Mouse (Mus musculus): Measurements from ENCODE around the gene Frem2. TPM values are rescaled to one million over a fixed set of nuclear protein-coding genes. Genes with fewer than 3 reads are reported as not detected.

Gene Frem2
- total RNA-seq, 2 experiments from 2014 or later: not detected

GRCm38 (mm10) chr3:53623222-53623621 lies 33.9 kb downstream of the Frem2 start:
- no peak for ATAC-seq (replicated peaks; ENCODE audit: low FRiP score, poor library complexity, severe bottlenecking)

GRCm38 (mm10) chr3:53620978-53621377 lies 36.2 kb downstream of the Frem2 start:
- no peak for ATAC-seq (replicated peaks; ENCODE audit: low FRiP score, poor library complexity, severe bottlenecking)

GRCm38 (mm10) chr3:53620355-53620754 lies 36.8 kb downstream of the Frem2 start:
- ATAC-seq (replicated peaks; ENCODE audit: low FRiP score, poor library complexity, severe bottlenecking): no peak

DNA sequence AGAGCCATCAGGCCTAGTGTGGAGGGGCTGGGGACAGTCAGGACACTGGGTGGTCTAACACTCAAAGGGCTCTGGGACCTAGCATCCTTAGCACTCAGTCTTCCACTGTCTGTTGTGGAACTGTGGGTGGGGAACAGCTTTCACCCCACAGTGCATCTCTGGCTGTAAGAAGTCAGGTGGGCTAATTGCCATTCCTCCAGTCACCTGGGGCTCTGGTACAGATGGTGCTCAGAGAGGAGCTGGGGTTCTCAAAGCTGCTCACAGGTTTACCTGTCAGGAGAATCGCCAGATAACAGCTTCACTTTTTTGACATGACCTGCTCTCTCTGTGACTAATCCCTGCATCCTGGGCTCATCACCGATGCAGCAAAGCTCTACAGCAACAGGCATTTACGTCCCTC lies 46.0 kb downstream of the Frem2 start:
- no peak for ATAC-seq (replicated peaks; ENCODE audit: low FRiP score, poor library complexity, severe bottlenecking)

- ATAC-seq (replicated peaks; ENCODE audit: low FRiP score, poor library complexity, severe bottlenecking): no peak
Observed at GRCm38 (mm10) chr3:53609851-53610250, 47.3 kb downstream of the Frem2 start.

DNA sequence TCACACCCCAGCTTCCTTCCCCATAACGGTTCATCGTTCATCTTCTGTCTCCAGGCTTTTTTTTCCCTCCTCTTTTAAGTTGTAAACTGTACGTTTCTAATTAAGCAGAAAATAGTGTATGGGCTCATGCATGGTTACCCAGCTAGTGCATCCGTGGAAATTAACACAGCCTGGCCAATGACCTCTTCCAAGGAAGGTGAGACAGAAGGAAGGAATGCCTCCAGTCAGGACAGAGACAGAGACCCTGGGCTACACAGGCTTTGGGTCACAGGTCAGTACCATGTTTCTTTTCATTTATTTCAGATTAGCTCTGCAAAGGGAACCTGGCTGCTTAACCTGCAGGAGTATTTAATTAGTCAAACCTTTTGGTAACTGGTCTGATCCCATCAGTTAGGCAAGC lies 57.0 kb downstream of the Frem2 start:
- no peak for ATAC-seq (replicated peaks; ENCODE audit: low FRiP score, poor library complexity, severe bottlenecking)

- ATAC-seq (replicated peaks; ENCODE audit: low FRiP score, poor library complexity, severe bottlenecking): no peak
Observed at GRCm38 (mm10) chr3:53599315-53599714, 57.8 kb downstream of the Frem2 start.

GRCm38 (mm10) chr3:53598153-53598800 lies 58.9 kb downstream of the Frem2 start:
- ATAC-seq (replicated peaks; ENCODE audit: low FRiP score, poor library complexity, severe bottlenecking): no peak

GRCm38 (mm10) chr3:53594471-53594870 lies 62.7 kb downstream of the Frem2 start:
- ATAC-seq (replicated peaks; ENCODE audit: low FRiP score, poor library complexity, severe bottlenecking): no peak

DNA sequence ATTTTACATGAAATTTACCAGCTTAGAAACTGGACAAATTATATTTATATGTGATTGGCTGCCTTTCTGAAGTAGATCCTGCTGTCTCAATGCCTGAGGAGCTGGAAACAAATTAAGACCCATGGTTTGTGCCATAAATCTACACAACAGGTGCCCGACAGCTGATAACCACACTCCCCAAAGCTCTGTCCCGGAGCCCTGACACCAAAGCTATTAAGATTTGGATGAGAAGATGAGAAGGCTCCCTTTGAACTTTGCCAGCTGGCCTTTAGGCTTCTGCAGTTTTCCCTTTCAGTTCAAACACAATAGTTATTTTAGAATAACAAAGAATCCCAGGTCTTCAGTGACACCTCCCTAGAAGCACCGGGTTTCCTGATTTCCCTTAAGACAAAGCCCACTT lies 63.4 kb downstream of the Frem2 start:
- no peak for ATAC-seq (replicated peaks; ENCODE audit: low FRiP score, poor library complexity, severe bottlenecking)

DNA sequence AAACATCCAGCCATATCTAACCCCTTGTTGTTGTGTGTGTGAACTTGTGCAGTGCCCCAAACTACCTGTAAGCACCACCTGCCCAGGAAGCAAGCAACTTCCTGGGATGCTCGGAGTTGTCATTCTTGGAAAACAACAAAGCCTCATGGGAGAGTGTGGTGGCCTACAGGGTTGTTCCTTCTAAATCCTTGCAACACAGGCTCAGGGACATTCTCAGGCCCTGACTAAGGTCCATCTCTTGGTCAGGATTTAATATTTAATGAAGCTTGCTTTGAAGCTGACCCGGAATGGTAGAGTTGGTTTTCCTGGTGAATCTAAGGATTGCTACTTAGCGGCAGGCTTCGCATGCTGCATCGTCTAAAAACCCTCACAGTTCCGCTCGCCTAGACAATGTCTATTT lies 65.1 kb downstream of the Frem2 start:
- no peak for ATAC-seq (replicated peaks; ENCODE audit: low FRiP score, poor library complexity, severe bottlenecking)

- ATAC-seq (replicated peaks; ENCODE audit: low FRiP score, poor library complexity, severe bottlenecking): no peak
Observed at GRCm38 (mm10) chr3:53590139-53590621, 67.0 kb downstream of the Frem2 start.

GRCm38 (mm10) chr3:53583248-53583647 lies 73.9 kb downstream of the Frem2 start:
- ATAC-seq (replicated peaks; ENCODE audit: low FRiP score, poor library complexity, severe bottlenecking): no peak

DNA sequence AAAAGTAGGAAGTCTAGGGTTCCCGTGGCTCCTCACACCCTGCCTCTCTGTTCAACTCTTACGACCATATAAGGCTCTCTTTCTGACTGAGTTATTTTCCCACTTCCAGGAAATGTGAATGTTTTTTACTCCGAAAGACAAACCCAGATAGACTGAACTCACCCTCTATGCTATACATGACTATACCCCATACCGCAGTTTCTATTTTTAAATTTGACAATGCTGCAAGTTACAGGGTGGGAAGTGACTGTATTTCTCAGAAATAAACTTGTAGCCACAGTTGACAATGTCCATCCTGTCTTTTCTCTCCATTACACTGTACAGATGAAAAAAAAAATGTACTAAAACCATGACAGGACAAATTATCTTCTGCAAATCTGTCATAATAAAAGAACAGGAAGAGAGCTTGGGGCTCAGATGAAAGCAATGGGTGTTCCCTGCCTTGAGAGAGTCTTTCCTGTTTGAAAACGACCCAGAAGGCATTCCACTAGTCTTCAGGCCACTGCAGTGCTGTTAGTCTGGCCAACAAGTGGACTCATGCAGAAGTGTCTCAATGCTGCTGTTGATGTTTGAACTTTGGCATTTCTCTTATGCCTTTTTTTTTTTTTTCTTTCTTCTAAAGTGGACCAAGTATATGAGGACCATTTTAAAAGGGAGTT lies 76.4 kb downstream of the Frem2 start:
- ATAC-seq (replicated peaks; ENCODE audit: low FRiP score, poor library complexity, severe bottlenecking): no peak

DNA sequence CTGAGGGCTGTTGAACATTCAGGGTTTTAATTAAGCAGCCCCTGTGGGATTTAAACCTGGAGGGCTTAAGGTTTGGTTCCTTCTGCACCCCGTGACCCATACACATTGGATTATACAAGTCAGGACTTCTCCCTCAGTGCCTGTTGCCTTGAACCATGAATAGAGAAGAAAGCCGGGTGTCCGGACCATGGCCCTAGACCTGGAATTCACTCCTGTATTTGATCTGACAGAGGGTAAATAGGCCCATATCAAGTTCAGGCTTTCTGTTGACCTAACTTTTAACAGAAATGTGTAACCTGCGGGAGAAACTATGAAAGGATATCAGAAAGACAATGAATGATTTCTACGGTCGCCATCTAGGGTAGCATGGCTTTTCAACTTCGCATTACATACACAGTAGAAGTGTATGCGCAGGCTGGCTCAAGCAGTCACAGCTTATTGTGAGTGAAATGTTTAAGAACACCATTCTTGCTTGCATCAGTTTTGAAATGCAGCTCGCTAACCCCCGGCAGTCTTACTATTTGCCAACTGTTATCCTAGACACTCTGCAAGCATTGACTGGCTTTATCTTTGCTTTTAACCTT lies 77.9 kb downstream of the Frem2 start:
- no peak for ATAC-seq (replicated peaks; ENCODE audit: low FRiP score, poor library complexity, severe bottlenecking)

GRCm38 (mm10) chr3:53576320-53577116 lies 80.6 kb downstream of the Frem2 start:
- ATAC-seq (replicated peaks; ENCODE audit: low FRiP score, poor library complexity, severe bottlenecking): no peak

- ATAC-seq (replicated peaks; ENCODE audit: low FRiP score, poor library complexity, severe bottlenecking): no peak
Observed at GRCm38 (mm10) chr3:53574123-53574522, 83.0 kb downstream of the Frem2 start.

DNA sequence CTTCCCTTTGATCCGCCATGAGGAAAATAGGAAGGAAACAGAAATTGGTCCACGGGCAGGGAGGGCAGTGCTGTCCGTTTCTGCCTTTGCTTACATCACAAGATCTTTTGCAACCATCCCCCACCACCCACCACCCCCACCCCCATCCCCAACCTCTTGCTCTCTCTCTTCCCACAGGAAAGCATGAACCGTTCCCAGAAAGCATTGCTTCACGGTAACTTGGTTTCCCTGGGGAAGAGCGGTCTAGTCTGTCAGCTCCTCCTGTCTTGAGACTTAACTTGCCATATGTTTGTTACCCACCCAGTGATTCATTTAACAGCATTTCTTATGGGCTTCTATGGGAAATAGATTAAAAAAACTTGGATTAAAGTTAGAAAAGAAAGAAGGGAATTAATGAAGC lies 85.5 kb downstream of the Frem2 start:
- ATAC-seq (replicated peaks; ENCODE audit: low FRiP score, poor library complexity, severe bottlenecking): no peak

DNA sequence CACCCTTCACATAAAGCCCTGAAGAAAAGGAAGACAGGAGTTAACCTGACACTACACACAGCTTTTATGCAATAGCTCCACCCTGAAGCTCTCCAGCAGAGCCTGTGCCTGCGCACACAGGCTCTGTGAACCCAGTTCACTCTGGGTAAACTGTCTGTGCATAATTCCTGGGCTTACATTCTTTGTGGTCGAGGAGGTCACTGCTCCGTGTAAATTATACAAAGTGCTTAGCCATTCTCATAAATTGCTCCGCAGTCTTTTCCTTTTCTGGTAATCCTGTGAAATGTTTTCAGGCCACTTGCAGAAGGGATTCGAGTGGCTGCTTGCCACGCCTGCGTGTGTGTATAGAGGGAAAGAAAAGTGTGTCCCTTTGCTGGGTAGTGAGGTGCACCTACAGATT lies 92.6 kb downstream of the Frem2 start:
- ATAC-seq (replicated peaks; ENCODE audit: low FRiP score, poor library complexity, severe bottlenecking): no peak

- no peak for ATAC-seq (replicated peaks; ENCODE audit: low FRiP score, poor library complexity, severe bottlenecking)
Observed at GRCm38 (mm10) chr3:53563746-53564145, 93.4 kb downstream of the Frem2 start.

All from erythroid progenitor cell, adult 5-6 weeks (primary cell).